Mouse (Mus musculus) gonadal fat pad, adult 2 months (tissue): ENCODE data around the gene Mogs. TPM values are rescaled to one million over a fixed set of nuclear protein-coding genes. Genes with fewer than 3 reads are reported as not detected.

Experiments
- DNase-seq: peaks from one replicate; pipeline ENCODE4 v3.0.0-alpha.2; 2012; ENCODE audit warnings: low read depth
- polyA plus RNA-seq: library from polyadenylated mRNA; depleted of rRNA; stranded (reverse); fragments of >200 nt; gene quantifications from 2 replicates; pipeline ENCODE4 v1.2.3, GENCODE M21; 2012

Gene Mogs
- polyA plus RNA-seq, 1 experiment, result 56.3 TPM

DNA sequence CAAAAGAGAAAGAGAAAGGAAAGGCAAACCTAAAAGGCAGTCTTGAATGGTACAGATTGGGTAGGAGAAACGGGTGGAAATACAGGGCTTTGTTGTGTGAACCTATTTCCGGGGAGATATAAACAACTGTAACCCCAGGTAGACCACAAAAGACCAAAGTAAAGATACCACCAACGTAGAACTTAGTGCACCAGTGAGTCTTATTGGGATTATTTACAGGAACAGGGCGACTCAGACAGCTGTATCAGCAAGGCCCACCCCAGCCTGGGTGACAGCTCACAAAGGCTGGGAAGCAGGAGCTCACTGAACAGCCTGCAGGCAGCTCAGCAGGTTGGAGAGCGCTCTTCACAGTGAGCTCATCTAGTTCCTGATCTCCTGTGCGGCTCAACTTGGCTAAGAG lies 19.3 kb upstream of the Mogs start:
- DNase-seq, result no peak

DNA sequence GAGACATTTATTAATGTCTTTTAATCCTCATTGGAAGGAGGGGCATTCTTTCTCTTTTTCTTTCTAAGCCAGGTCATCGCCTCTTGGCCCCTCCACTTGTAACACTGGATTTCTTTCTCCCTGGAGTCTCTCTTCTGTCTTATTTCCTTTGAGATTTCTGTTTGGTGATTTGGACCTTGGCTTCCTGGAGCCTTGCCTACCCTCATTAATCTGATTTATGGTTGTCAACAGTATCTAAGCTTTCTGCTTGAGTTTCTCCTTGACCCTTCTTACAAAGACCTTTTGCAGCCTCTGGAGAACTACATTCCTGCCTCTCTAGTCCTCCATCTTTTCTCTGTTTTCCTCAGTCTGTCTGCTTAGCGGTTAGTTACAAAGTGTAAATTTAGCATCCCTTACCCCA lies 16.9 kb upstream of the Mogs start:
- DNase-seq, result no peak

DNA sequence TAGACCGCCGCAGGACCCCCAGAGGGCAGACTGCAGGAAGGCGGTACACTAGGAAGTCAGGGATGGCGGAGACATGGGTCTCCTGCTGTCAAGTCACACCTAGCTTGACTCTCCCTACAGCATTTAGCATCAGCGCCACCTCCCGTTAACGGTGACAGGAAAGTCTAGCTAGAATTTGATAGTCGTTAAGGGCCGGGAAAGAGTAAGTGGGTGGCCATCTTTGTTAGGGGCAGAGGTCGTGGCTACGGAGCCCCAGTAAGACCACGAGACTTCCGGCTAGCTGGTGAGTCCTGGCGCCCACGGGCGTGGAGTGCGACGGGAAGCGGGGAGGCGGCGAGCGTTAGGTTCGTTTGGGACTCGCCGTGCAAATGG lies 14.0 kb upstream of the Mogs start, which contains the start of the genes Ccdc142 and Gm42688:
TSS of gene Ccdc142 (plus strand) at position 286 of the 372 bp plus-strand sequence.
TSS of gene Gm42688 (plus strand) at position 302 of the 372 bp plus-strand sequence.
- DNase-seq, result no peak

DNA sequence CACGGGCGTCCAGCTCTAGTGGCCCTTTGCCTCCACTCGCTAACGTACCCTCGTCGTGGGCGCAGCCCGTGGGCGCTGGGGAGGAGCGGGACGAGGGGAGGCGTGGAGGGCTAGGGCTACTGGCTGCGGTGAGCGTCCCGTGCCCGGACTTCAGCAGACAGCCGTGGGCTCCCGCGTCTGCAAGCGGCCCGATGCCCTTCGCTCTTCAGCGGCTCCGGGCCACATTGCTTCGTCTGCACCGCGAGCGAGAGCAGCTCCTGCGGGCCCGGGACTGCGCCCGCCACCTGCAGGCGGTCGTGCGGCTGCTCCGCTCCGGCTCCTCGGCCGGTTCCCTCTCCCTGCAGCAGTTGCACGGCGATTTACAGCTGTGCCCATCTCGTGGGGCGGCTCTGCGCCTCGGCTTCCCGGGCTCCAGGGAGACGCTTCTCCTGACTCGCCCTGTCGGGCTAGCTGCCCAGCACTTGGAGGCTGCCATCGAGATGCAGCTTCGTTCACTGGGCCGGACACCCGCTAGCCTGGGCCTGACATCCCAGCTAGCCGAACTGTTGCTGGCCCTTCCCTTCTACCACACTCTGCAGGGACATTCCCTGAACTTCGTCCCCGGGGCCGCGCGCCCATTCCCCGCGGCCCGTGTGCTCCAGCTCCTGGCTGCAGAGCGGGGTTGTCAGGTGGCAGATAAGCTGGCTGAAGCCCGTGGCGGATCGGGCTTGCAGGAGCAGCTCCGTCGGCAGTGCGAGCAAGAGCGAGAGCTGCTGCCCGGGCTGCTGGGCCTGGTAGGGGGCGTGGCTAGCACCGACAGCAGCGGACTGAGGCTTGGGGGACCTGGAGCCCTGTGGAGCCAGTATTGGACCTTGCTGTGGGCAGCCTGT lies 13.4 kb upstream of the Mogs start:
- no peak for DNase-seq

DNA sequence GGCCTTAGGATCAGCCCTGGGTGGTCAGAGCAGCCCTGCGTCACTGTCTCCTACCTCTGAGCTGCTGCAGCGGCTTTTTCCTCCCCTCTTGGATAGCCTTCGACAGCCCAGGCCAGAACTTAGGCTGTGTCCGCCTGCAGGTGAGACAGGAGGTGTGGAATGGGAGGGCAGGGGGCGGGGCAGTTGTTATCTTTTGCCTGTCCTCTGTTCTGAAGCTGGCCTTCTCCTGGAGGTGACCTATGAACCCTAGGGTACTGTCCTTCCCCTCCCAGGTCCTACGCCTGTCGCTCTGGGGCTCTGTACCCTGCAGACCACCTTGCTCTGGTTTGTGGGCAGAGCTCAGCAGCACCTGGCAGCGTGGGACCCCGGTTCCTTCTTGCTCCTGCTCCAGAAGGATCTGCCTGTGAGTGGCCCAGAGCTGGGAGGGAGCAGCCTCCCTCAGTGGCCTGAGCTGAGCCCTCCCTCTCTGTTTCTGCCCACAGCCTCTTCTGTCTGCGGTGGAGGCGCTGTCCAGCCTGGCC lies 12.1 kb upstream of the Mogs start:
- no peak for DNase-seq

DNA sequence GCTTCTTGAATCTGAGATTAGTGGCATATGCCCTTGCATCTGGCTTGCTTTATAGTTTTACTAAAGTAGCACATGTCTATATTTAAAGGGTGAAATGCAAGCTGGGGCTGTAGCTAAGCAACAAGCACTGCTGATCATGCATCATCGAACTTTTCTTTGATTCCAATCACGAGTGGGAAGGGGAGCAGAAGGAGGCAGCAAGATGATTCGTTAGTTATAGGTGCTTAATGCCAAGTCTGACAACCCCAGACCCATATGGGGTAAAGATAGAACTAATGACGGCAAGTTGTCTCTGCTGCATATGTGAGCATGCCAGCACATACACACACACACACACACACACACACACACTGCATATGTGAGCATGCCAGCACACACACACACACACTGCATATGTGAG lies 11.1 kb upstream of the Mogs start:
- no peak for DNase-seq

DNA sequence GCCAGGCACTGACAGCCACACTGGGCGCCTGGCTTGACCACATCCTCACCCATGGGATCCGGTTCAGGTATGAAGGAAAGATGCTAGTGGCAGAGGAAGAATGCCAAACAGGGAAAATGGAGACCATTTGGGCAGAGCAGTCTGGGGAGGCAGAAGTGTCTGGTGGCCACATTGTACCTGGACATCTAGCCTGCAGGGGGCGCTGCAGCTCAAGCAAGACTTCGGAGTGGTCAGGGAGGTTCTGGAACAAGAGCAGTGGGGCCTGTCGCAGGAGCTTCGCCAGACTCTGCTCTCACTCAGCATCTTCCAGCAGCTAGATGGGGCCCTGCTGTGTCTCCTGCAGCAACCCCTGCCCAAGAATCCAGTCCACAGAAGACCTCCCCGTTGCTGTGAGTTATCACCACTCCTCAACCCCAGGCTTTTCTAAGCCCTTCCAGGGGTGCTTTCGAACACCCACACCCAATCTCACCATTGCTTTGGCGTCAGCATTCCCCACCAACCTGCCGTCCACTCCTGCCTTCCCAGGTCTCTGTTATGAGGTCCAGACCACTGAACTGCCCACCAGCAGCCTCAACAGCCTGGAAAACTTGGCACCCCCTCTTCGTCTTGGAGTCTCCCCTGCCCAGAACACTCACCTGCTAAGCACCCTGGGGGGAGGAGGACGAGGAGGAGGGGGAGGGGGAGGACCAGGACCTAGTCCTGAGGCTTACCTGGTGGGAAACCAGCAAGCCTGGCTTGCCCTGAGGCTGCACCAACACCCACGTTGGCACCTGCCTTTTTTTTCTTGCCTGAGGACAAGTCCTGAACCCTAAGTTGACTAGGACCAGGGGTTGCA lies 7.5 kb upstream of the Mogs start:
- DNase-seq, result no peak

DNA sequence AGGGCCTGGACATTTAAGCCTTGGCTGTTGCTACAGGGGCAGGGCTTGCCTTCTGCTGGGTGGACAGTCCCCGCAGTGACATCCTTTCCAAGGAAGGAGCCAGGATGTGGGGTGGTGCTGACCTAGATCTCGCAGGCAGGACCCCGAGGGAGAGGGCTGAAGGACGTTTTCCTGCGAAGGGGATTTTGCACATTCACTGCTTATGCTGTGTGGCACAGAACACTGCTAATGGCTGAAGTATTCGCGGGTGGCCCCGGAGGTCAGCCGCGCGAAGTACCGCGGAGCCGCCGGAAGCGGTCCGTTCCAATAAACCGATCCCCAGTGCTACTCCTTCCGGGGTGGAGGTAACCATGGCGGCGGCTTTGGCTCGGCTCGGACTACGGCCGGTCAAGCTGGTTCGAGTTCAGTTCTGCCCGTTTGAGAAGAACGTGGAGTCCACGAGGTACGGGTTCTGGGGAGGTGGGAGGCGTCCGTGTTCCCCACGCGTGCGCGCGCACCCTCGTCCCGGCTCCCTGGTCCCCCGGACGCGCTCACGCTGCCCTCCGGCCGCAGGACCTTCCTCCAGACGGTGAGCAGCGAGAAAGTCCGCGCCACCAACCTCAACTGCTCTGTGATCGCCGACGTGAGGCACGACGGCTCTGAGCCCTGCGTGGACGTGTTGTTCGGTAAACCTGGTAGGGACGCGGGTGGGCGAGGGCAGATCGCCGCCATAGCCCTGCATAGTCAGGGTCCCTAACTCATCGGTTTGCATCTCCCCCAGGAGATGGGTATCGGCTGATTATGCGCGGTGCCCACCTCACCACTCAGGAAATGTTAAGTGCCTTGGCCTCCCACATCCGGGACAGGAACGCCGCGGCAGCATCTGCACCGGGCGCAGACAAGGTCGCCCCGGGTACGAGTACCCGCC lies 6.3 kb upstream of the Mogs start, which contains the start of gene Mrpl53:
TSS of gene Mrpl53 (plus strand) at position 279 of the 907 bp plus-strand sequence.
- no peak for DNase-seq

DNA sequence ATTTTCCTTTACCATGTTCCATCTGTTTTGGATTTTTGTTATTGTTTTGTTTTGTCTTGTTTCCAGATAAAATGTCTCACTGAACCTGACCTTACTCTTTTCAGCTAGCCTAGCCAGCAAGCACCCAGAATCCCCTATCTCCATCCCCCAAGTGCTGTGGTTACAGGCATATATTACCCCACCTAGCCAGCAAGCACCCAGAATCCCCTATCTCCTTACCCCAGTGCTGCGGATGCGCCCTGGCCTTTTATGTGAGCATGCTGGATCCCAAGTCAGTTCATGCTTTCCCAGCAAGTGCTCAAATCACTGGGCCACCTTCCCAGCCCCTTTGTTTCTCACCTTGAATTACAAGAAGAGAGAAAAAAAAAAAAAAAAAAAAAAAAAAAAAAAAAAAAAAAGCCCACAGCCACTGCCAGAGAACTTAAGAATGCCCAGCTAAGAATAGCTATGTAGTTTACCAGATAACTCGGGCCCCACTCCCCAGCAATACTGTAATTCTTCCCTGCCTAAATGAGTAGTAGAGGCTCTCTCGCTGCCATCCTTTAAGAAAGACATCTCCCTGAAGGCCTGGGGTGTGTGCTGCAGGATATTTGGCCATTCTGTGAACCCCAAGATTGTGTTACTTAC lies 3.7 kb upstream of the Mogs start:
- no peak for DNase-seq

DNA sequence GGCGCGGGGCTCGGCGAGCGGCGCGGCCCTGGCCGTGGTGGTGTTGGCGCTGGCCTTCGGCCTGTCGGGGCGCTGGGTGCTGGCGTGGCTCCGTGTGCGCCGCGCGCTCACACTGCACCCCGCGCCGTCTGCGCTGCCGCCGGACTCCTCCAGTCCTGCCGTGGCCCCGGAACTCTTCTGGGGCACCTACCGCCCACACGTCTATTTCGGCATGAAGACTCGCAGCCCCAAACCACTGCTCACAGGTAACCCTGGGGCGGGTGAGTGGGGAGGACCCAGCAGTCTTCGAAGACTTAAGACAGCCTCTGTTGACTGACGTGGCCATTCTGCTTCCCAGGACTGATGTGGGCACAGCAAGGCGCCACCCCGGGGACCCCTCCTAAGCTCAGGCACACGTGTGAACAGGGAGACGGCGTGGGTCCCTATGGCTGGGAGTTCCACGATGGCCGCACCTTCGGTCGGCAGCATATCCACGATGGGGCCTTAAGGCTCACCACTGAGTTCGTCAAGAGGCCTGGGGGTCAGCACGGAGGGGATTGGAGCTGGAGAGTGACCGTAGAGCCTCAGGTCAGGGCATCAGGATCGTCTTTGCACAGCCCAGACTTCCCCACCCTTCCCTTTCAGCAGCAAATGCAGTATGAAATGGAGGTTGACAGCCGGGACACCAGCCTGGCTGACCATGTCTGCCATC lies 531 bp downstream of the Mogs start:
- DNase-seq, result no peak

DNA sequence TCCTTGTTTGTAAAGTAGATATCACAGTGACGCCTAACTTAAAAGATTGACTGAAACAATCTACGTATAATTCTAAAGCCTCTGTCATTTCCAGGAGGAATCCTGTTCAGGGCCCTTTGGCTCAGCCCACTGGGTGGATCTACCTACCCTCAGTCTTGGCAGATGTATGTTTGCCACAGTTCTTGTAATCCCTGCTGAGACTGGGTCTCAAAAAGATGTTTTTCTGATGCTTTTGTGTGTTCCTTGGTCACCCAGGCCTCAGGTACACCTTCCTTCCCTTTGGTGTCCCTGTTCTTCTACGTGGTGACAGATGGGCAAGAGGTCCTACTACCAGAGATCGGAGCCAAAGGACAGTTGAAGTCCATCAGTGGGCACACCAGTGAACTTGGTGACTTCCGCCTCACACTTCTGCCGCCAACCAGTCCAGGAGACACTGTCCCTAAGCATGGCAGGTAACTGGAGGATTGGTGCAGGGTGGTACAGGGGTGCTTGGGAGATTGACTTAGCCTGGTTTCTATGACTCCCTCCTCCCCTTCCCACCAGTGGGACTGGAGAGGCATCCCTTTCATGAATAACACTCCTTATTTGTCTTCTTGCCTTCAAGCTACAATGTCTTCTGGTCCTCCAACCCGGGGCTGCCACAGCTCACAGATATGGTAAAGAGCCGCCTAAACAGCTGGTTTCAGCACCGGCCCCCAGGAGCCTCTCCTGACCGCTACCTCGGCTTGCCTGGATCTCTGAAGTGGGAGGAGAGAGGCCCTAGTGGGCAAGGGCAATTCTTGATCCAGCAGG lies 1.3 kb downstream of the Mogs start:
- no peak for DNase-seq

DNA sequence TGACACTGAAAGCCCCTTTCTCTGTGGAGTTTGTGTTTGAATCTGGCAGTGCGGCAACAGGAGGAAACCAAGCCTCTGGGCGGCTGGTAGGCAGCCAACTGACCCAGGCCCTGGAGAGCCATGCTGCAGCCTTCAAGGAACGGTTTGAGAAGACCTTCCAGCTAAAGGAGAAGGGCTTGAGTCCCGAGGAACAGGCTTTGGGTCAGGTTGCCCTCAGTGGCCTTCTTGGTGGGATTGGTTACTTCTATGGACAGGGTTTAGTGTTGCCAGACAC lies 1.8 kb downstream of the Mogs start:
- DNase-seq, result no peak

DNA sequence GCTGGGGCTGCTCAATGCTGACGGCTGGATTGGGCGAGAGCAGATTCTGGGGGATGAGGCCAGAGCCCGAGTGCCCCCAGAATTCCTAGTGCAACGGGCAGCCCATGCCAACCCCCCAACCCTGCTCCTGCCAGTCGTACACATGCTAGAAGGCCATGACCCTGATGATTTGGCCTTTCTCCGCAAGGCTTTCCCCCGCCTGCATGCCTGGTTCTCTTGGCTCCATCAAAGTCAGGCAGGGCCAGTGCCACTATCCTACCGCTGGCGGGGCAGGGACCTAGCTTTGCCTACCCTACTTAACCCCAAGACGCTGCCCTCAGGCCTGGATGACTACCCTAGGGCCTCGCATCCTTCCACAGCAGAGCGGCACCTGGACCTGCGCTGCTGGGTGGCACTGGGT lies 2.3 kb downstream of the Mogs start:
- DNase-seq, result no peak

DNA sequence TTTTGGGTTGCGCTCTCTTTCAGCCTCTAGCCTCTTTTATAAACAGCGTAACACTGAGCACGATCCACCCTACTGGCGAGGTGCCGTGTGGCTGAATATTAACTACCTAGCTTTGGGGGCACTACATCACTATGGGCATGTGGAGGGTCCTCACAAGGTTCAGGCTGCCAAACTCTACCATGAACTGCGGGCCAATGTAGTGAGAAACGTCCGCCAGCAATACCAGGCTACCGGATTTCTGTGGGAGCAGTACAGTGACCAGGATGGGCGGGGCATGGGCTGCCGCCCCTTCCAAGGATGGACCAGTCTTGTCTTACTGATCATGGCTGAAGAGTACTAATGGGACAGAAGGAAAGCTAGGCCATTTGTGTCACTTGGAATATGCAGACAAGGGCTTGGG lies 3.1 kb downstream of the Mogs start:
- DNase-seq, result no peak

DNA sequence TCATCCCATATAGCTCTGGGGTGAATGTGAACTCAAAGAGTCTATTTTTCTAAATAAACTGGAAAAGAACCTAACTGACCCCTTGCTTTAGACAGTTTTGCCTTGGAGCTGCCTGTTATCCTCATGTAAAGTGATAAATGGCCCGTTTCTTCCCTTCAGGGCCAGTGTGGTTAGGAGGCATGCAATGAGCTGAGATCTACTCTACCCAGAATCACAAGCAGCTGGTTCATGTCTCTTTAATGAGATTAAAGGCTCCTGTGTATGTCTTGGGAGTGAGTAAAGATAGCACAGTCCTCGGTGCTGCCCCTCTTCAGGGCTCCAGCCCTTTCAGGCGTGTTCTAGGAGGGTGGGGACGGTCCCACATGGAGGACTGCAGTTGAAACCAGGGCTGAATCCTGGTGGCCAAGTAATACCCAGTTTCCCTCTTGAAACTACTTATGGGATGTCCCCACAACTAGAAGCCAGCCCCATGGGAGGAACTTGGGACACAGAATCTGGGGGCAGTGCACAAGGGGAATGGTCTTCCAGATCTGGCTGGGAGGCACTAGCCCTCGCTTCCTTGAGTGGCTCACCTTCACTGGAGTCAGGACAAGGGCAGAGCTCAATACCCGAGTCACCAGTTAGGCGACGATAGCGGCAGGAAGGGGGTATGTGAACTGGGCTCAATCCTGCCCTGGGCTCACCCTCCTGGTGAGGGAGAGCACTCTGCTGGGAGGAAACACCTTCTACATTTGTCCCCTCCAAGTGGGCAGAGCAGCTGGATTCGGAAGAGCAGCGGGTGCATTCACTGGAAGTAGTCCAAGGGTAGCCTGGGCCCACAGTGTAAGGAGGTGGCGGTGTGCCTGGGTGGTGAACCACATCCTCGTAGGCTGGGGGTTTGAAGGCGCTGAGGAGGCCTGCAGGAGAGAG lies 3.8 kb downstream of the Mogs start:
- DNase-seq, result no peak

DNA sequence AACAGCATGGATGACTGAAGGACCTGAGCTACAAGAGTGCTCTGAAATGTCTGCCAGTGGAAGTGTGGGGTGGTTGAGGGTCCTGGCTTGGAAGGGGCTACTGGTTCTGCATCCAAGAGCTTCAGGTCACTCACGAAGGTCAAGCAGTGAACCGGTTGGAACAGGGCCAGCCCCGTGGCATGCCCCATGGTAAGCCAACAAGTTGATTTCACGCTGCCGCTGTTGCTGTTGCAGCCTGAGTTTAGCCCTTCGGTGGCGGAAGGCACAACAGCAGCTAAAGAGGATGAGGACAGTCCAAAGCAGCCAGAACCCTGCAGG lies 4.4 kb downstream of the Mogs start:
- no peak for DNase-seq

DNA sequence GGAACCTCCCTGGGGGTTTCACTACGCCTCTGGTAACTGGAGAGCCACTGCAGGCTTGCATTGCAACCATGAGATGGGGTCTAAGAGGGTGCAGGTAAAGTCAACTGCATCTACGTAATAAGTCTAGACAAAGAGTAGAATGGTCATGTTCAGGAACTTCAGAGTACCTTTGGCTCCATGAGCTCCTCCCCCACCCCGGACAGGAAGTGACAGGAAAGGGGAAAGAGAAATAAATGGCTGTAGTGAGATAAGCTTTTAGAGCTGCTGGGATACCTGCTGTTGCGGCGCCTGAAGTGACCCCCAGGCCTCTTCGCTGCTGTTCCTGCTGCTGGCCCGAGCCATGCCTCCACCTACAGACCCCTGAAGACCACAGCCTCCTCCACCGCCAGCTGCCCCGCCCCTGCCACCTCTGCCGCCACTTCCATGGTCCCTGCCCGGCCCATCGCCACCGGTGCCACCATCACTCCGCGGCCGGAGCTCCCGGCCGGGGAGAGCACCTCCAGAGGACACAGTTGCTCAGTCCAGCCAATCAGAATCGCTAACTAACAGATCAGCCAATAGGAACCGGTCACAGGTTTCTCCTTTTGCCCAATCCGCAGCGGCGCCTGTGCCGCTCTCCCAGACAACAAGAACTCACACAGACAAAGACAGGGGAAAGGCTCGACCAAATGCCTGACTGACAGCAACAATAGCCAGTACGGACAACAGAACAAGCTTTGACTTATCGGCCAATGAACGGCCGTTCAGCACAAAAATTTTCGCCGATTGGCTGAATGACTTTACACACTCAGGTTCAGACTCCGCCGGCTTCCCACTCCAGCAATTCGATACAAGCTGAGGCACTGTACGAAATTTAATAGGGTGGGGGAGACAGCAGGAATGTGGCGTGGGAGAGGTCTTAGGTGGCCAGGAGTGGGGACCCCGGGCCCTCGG lies 5.9 kb downstream of the Mogs start, which contains the start of gene Wbp1:
TSS of gene Wbp1 (minus strand) at position 630 of the 933 bp plus-strand sequence.
- DNase-seq, result peak; percentile 93
